Mouse (Mus musculus) testis, postnatal 14 days (tissue): ENCODE measurements around the gene 1700028J19Rik.
A peak's percentile ranks its signal among the peaks of the same experiment; 100 is the strongest.
"Not testable (repeated sequence)": the region's sequence is repeated elsewhere in the genome, so short reads cannot be mapped to it uniquely, and the experiment has no call there.

Experiments
- DNase-seq: peaks from one replicate; pipeline ENCODE4 v3.0.0; 2021; ENCODE audit warnings: low spot score

The 1700028J19Rik gene

DNA sequence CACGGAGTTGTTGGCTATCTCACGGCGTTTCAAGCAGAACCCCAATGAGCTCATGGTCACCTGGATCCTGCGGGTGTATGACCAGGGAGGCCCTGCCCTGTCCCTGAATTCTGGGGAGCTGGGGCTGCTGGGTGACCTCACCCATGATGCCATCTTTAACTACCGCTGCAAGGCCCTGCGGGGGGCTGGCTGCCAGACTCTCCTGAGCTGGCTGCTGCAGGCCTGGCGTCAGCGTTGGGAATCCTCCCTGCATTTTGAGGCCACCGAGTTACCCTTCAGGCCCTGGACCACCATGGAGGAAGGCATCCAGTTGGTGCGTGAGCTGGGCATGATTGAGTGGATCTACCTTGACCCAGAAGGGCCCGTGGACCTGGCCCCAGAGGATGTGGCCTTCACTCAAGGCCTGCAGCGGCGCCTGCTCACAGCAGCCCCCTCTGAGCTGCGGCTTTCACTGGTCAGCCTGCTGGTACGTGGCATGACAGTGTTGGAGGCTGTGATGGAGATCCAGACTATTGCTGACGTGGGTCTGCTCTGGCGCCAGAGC lies 4.3 kb upstream of the 1700028J19Rik start:
- DNase-seq, result not testable (repeated sequence)

- DNase-seq, result no peak
These were observed 2.8 kb upstream of the 1700028J19Rik start for GRCm38 (mm10) chr7:44249248-44249647.

- DNase-seq, result no peak
These were observed 1.5 kb upstream of the 1700028J19Rik start for GRCm38 (mm10) chr7:44247971-44248370.

- peak; percentile 73 for DNase-seq
These were observed 532 bp upstream of the 1700028J19Rik start for GRCm38 (mm10) chr7:44246984-44247470.

DNA sequence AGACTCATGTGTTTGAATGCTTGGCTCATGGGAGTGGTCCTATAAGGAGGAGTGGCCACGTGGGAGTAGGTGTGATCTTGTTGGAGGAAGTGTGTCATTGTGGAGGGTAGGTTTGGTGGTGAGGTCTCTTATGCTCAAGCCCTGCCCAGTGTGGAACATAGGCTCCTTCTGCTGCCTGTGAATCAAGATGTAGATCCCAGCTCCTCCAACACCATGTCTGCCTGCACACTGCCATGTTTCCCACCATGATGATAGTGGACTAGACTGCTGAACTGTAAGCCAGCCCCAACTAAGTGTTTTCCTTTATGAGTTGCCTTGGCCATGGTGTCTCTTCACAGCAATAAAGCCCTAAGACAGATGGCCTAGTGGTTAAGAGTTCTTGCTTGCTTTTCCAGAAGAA lies 2.4 kb downstream of the 1700028J19Rik start:
- no peak for DNase-seq

DNA sequence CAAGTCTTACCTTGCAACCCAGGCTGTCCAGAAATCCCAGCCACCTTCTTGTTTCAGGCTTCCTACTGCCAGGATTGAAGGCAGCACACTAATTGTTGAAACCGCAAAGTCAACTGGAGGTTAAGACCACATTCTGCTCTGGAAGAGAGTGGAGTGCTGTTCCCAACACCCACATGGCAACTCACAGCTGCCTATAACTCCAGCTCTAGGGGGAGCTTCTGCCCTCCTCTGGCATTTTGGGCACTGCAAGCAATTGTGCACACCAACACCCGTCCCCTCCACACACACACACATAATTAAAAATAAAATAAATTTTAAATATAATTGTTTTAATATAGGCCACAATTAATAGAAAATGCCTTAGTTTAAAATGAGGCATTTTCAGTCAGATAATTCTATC lies 5.3 kb downstream of the 1700028J19Rik start:
- DNase-seq, result no peak

DNA sequence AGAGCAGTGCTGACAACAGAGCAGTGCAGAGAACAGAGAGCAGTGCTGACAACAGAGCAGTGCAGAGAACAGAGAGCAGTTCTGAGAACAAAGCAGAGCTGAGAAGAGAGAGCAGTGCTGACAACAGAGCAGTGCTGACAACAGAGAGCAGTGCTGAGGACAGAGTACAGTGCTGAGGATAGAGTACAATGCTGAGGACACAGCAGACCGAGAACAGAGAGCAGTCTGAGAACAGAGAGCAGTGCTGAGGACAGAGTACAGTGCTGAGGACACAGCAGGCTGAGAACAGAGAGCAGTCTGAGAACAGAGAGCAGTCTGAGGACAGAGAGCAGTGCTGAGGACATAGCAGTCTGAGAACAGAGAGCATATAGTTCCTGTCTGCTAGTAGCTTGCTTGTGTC lies 5.8 kb downstream of the 1700028J19Rik start:
- DNase-seq, result no peak

GRCm38 (mm10) chr7:44239913-44240312 lies 6.6 kb downstream of the 1700028J19Rik start:
- DNase-seq, result no peak

DNA sequence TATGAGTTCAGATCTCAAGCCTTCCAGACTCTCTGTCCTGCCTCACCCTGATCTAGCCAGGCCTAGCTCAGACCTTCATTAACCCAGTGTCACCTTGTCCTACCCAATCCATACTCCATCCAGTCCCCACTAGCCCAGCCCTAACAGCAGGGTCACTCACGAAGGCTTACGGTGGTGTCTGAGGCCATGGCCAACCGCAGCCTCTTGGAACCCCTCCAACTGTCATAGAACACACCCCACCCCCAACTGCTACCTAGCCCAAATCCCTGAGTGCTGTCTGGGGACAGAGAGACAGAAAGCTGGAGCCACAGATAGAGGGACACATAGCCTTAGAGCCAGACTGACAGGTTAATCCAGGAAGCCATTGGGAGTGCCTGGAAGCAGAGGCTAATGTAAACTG lies 10.6 kb downstream of the 1700028J19Rik start, which contains the start of gene Gm36864:
TSS of gene Gm36864 (plus strand) at position 269 of the 400 bp plus-strand sequence.
- no peak for DNase-seq

GRCm38 (mm10) chr7:44225076-44225475 lies 21.4 kb downstream of the 1700028J19Rik start, which contains the start of gene Klk1:
Gene Klk1 (plus strand): TSS chr7:44225360.
- DNase-seq, result no peak

GRCm38 (mm10) chr7:44222335-44222734 lies 24.2 kb downstream of the 1700028J19Rik start:
- DNase-seq, result not testable (repeated sequence)

- DNase-seq, result not testable (repeated sequence)
These were observed 24.9 kb downstream of the 1700028J19Rik start for GRCm38 (mm10) chr7:44221601-44222000.

DNA sequence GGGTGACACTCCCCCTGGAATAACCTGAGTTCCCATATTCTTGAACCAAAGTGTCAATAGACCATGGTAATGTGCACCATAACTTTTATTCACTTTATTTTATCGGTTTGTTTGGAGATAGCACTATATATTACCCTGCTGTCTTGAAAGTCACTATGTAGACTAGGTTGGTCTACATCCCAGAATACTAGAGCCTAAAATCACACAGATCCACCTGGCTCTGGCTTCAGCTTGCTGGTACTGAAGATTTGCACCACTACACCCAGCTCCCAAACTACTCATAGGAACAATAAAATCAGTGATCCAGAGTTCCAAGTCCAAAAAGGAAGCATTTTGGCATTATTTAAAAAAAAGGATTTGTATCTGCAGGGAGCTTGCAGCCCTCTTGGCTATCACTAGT lies 30.9 kb downstream of the 1700028J19Rik start, which contains the start of gene Klk1b5:
TSS of gene Klk1b5 (plus strand) at position 301 of the 400 bp plus-strand sequence.
- DNase-seq, result no peak

DNA sequence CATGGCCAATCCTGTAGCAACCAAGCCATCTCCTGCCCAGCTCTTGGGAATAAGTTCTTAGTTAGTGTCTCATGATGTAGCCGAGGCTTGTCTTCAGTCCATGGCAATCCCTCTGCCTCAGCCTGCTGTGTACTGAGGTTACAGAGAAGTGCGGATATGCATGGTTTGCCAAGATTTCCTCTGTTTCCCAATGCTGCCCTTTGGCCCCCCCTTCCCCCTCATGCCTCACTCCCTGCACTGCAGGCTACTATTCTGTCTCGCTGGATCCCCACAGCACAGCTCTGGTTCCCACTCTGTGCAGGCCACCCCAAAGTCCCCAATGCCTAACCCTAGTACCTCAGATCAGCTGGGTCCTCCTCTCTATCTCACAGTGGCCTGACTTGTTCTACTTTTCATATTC lies 38.2 kb downstream of the 1700028J19Rik start:
- DNase-seq, result no peak

DNA sequence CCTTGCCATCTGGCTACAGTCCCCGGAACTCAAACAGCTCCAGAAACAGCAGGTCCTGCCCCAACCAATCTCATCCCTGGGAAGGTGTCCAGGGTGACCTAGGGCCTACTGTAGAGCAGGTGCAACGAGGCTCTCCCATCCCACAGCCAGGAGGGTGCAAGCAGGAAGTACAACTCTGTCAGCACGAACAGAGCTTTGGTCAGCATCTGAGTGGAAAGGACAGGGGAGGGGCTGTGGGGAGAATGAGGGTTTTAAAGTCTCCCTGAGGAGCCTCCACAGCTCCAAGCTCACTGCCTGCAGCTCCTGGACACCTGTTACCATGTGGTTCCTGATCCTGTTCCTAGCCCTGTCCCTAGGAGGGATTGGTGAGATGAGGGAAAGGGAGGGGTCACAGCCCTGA lies 39.4 kb downstream of the 1700028J19Rik start, which contains the start of gene Klk1b4:
TSS of gene Klk1b4 (plus strand) at position 301 of the 400 bp plus-strand sequence.
- not testable (repeated sequence) for DNase-seq

- DNase-seq, result no peak
These were observed 48.6 kb downstream of the 1700028J19Rik start, which contains the start of gene Klk1b3 for GRCm38 (mm10) chr7:44197891-44198290. Gene Klk1b3 (plus strand): TSS chr7:44198191.

DNA sequence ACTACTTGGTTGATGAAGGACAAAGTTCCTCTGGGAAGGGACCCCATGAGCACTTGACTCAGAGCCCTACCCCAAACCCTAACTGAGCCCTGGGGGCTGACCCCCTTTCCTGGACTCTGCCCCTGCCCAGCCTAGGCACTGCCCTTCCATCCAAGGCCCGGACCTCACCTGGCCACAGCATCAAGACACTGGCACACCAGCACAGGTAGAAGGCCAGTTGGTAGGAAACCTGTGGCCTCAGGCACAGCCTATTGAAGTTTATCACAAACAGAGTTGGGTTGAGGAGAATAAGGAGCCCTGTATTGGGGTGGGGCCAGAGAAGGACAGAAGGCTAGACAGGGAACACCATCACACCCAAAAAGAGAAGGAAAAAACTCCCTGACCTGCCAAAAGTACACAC lies 53.0 kb downstream of the 1700028J19Rik start:
- DNase-seq, result not testable (repeated sequence)

- peak; percentile 18 for DNase-seq
These were observed 58.6 kb downstream of the 1700028J19Rik start, which contains the start of gene Klk1b24 for GRCm38 (mm10) chr7:44187936-44188335. Gene Klk1b24 (plus strand): TSS chr7:44188236.

- DNase-seq, result not testable (repeated sequence)
These were observed 60.0 kb downstream of the 1700028J19Rik start for GRCm38 (mm10) chr7:44186516-44186915.
